Mouse (Mus musculus): ENCODE results near the gene Lpgat1. TPM values are rescaled to one million over a fixed set of nuclear protein-coding genes. Genes with fewer than 3 reads are reported as not detected.

Lpgat1 gene
- polyA plus RNA-seq (2012; rRNA removed): 6.6 and 8.5 TPM in 2 replicates

DNA sequence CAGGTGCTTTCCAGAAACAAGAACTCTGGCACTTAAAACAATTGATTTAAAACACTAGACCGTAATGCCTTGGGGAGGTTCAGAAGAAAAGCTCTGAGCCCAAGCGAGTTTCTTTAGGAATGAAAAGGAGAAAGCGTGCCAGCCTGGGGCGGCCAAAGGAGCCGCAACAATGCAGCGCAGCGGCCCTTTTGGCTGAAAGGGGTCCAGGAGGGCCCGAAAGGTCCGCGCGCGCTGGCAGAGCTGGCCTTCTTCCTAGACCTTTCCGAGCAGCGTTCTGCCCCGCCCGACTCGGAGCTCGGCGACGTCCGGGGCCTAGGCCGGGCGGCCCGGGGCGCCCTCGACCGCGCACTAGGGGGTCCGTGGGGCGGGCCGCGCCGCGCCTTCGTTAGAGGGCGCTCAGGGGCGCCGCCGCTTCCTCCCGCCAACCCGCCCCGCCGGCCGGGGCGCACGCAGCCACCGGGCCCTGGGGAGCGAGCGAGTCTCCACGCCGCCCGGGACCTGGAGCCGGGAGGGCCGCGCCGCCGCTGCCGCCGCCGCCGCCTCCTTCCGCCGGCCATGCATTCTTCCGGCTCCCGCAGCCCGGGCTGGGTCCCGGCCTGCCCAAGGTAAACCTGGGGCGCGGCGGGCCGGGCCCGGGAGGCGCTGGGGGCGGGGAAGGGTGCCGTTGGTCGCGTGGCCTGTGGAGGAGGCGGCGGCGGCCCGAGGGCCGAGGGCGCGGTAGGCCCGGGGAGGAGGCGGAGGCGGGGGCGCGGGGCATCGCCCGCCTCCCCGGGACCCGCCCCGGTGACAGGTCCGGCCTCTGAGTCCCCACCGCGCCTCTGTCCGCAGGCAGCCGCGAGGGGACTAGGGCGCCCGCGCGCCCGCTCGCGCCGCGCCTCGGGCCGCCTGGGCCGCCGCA lies at the start of gene Lpgat1:
Gene Lpgat1 (plus strand): TSS at position 234 of the 898 bp plus-strand sequence.

GRCm38 (mm10) chr1:191821326-191822091 lies 103.9 kb downstream of the Lpgat1 start, which contains the start of gene Nek2:
Nek2 (plus strand) TSS chr1:191821444.

Other genes starting within 250 kb of the Lpgat1 start
- gene Dtl, start 142.3 kb upstream of the Lpgat1 start, polyA plus RNA-seq (2012; rRNA removed): 1.0 and 1.4 TPM in 2 replicates
- gene Ints7, start 142.2 kb upstream of the Lpgat1 start, polyA plus RNA-seq (2012; rRNA removed): 13.9 and 15.5 TPM in 2 replicates
- gene Nek2, start 103.6 kb downstream of the Lpgat1 start, polyA plus RNA-seq (2012; rRNA removed): 4.7 and 6.2 TPM in 2 replicates
- gene Slc30a1, start 188.9 kb downstream of the Lpgat1 start, polyA plus RNA-seq (2012; rRNA removed): 28.7 and 69.8 TPM in 2 replicates

Data from colon, adult 2 months (tissue).